Mouse (Mus musculus) CH12.LX (cell line): ENCODE measurements around the gene Foxp1.

Source experiments
- CHD1 ChIP-seq: IDR thresholded peaks from 2 replicates; pipeline ENCODE4 v1.6.1; 2012; ENCODE audit warnings: low read depth, low read length, improper control_type of control experiment, inconsistent platforms
- CHD2 ChIP-seq: IDR thresholded peaks from 2 replicates; pipeline ENCODE4 v1.6.1; 2011; ENCODE audit warnings: low read length, improper control_type of control experiment
- CTCF ChIP-seq, 2 experiments: IDR thresholded peaks in 1 of 2; conservative IDR thresholded peaks in 1 of 2; 2 replicates each; pipeline ENCODE4 v1.5.1; 2011 to 2012; ENCODE audit warnings: low read depth in 2 of 2, low read length in 2 of 2, improper control_type of control experiment in 1 of 2, inconsistent platforms in 1 of 2, mild to moderate bottlenecking in 1 of 2, moderate library complexity in 1 of 2
- EP300 ChIP-seq: IDR thresholded peaks from 2 replicates; pipeline ENCODE4 v1.6.1; 2011; ENCODE audit warnings: low read length, improper control_type of control experiment
- MYC ChIP-seq: IDR thresholded peaks from 2 replicates; pipeline ENCODE4 v1.6.1; 2011; ENCODE audit warnings: low read depth, mild to moderate bottlenecking, improper control_type of control experiment, low read length
- POLR2A ChIP-seq: IDR thresholded peaks from 2 replicates; pipeline ENCODE4 v1.6.1; 2011; ENCODE audit warnings: low read depth, mild to moderate bottlenecking, improper control_type of control experiment, low read length
- SMC3 ChIP-seq: IDR thresholded peaks from 2 replicates; pipeline ENCODE4 v1.6.1; 2011; ENCODE audit warnings: low read depth, low read length, improper control_type of control experiment
- TBP ChIP-seq: conservative IDR thresholded peaks from 2 replicates; pipeline ENCODE4 v1.6.1; 2011; ENCODE audit warnings: low read depth, low read length, improper control_type of control experiment
- ZKSCAN1 ChIP-seq: IDR thresholded peaks from 2 replicates; pipeline ENCODE4 v1.6.1; 2012; ENCODE audit warnings: low read depth, inconsistent platforms, low read length, improper control_type of control experiment, borderline replicate concordance

- TF ChIP-seq EP300 (no peak), CHD2 (no peak), POLR2A (no peak), CTCF (conservative IDR thresholded peaks at IDR 0.05 in 1 of 2, IDR thresholded peaks at IDR 0.05 in 1 of 2; ENCODE audit: low read depth in 2 of 2, low read length in 2 of 2) (no peak), TBP (no peak), MYC (no peak), SMC3 (no peak), CHD1 (no peak), ZKSCAN1 (no peak)
Measured at GRCm38 (mm10) chr6:99503741-99504140, 18.8 kb downstream of the Foxp1 start.
